Comparison of ENCODE assay signal across 8 mouse cellular contexts in the genomic region with DNA sequence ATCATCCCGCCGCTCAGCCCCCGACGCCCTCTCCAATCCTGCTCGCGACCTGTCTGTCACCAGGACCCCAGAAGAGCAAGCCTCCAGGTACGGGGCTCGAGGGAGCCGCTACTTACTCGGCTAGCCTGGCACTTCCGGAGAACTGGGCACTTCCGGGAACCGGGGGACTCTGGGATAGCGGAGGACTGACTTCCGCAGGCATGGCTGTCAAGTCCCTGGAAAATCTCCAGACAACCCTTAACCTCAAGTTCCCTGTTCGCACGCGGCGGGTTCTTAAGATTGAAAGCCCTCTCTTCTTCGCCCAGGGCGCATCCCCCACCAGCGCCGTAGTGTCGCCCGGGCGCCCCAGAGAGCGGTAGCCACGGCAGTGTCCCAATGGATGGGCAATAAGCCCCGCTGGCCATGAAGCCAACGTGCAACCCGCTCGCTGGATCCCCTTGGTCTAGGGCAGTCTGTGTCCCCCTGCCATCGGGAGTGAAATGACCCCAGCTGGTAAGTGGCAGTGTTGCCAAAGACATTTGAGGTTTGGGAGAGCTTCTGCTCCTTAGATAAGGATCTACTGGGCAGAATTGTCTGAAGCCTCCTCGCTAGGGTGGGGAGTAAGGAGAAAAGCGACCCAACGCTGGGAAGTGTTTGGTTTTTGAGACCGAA. TPM values are rescaled to one million over a fixed set of nuclear protein-coding genes. Genes with fewer than 3 reads are reported as not detected.
DNase-seq lines count a peak whose midpoint lies in the region; ATAC-seq lines count a peak whose summit lies in the region.

Vps53 (minus strand) TSS at position 153 of the 651 bp plus-strand sequence.
Fam57a (plus strand) TSS at position 177 of the 651 bp plus-strand sequence.

- peak; percentile 78 for DNase-seq in T-cell, adult 2 months (ENCODE audit: low spot score)
- DNase-seq in cerebellum, postnatal 36 days = peak; percentile 91 to 93
- DNase-seq in gastrocnemius, adult 18-20 months (ENCODE audit: low spot score) = peak; percentile 91
- DNase-seq in left cerebral cortex, adult 11 months (ENCODE audit: low spot score) = peak; percentile 77
- peak; percentile 93 for DNase-seq in lung, postnatal 36 days
- DNase-seq in retina, embryonic 14.5 days (ENCODE audit: low spot score) = peak; percentile 88
- peak; percentile 82 to 84 for DNase-seq in thymus, postnatal 36 days

- peak; percentile 94 for ATAC-seq in hindbrain, embryonic 15.5 days (ENCODE audit: low FRiP score, low read depth)

- peaks cover 5% of the 10 kb centered on the region; the same call in 1 of the 2 replicates for H3K36me3 ChIP-seq in hindbrain, embryonic 15.5 days

- H3K4me3 ChIP-seq in hindbrain, embryonic 15.5 days = peak within 1 kb of the TSS; percentile 88

- H3K4me2 ChIP-seq in hindbrain, embryonic 15.5 days = peak within 1 kb of the TSS; percentile 83

- WGBS in hindbrain, embryonic 15.5 days = under 1% methylated on average over 37 of the region's 37 CpGs

- no peaks in the 10 kb centered on the region for H3K27me3 ChIP-seq in hindbrain, embryonic 15.5 days

- no peaks in the 10 kb centered on the region for H3K9me3 ChIP-seq in hindbrain, embryonic 15.5 days

- peaks cover 22% of the 10 kb centered on the region for H3K4me1 ChIP-seq in hindbrain, embryonic 15.5 days (replicated peaks)

- H3K27ac ChIP-seq in hindbrain, embryonic 15.5 days (replicated peaks) = peak within 1 kb of the TSS; percentile 86

- peak within 1 kb of the TSS; percentile 72 for H3K9ac ChIP-seq in hindbrain, embryonic 15.5 days

RNA-seq across cellular contexts. Expression of gene Vps53, which starts in this region (rescaled TPM):
- total RNA-seq in gastrocnemius, adult 18-20 months (2021) = 10 to 100 TPM; 20.8 to 23.6 TPM
- polyA plus RNA-seq in hindbrain, embryonic 15.5 days (2015; fragmentation: Nextera tagmentation; extraction: Ambion mirVana) = 67.7 and 68.4 TPM in 2 replicates

RNA-seq across cellular contexts. Expression of gene Fam57a, which starts in this region (rescaled TPM):
- total RNA-seq in gastrocnemius, adult 18-20 months (2021) = 1 to 10 TPM; 1.4 to 2.0 TPM
- polyA plus RNA-seq in hindbrain, embryonic 15.5 days (2015; fragmentation: Nextera tagmentation; extraction: Ambion mirVana) = 23.8 and 27.3 TPM in 2 replicates

Comparison
In these comparisons a context has a peak if more than half of its experiments do, and no peak if none do; other contexts are left out.
1. Peak in every context shown above with its lines: DNase-seq, ATAC-seq, H3K4me3 ChIP-seq and H3K27ac ChIP-seq.